Mouse (Mus musculus) adrenal gland, postnatal 25 days (tissue): ENCODE results near the gene Olfr1014. TPM values are rescaled to one million over a fixed set of nuclear protein-coding genes. Genes with fewer than 3 reads are reported as not detected.

Source experiments
- DNase-seq: peaks from one replicate; pipeline ENCODE4 v3.0.0; 2021; ENCODE audit warnings: mixed read lengths
- long read RNA-seq: library from polyadenylated mRNA; stranded (forward); transcript quantifications from one replicate; pipeline ENCODE4 v2.0.0, GENCODE M21; 2021
- total RNA-seq: library from RNA; stranded (reverse); gene quantifications from 2 replicates; pipeline ENCODE4 v1.2.3, GENCODE M21; 2021

Gene Olfr1014
- total RNA-seq, result 0.38 TPM in 1 of 2 replicates, not detected in the other
- long read RNA-seq, result 0 reads

GRCm38 (mm10) chr2:85772413-85772812 lies at the start of gene Olfr1014:
Gene Olfr1014, plus strand, starts transcription at chr2:85772713.
- no peak for DNase-seq

GRCm38 (mm10) chr2:85725793-85726192 lies 46.7 kb upstream of the Olfr1014 start:
- DNase-seq, result no peak

- DNase-seq, result no peak
Observed at GRCm38 (mm10) chr2:85753822-85754221, 18.7 kb upstream of the Olfr1014 start.

DNA sequence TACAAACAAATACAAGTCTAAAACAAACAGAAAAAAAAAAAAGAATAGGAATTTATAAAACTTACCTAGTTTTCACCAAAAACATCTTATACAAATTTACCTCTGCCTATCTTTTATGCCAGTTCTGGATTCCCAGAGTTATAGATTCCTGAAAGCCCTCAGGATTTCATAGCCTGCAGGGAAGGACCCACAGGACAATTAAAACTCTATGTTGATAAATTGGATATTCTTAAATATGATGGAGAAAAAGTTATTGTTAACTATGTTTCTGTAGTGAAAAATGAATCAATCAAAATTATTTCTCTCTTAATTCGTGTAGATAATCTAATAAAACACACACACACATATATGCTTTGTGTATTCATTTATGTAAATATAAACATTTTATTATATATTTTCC lies 9.8 kb upstream of the Olfr1014 start, which contains the start of gene Olfr1012:
Olfr1012 (minus strand) TSS at position 101 of the 400 bp plus-strand sequence.
- DNase-seq, result no peak

DNA sequence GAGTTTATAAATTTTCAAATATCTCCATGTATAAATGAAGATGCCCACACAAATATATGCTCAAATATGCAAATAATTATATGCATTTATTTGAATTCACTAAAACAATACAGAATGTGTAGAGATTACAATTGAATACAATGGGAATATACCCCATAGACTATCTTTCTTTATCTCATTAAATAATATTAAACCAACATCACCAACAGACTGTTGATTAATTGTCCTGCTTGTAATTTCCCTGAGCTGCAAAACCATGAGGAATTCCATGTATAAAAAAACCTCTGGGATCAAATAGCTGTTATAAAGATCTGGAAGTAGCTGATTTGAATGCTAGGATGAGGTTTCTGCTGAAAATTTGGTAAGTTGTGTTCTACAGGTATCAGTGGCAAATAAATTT lies 5.7 kb upstream of the Olfr1014 start, which contains the start of gene Olfr1013:
Olfr1013 (plus strand) TSS at position 301 of the 400 bp plus-strand sequence.
- DNase-seq, result no peak

- DNase-seq, result no peak
Observed at GRCm38 (mm10) chr2:85781717-85782116, 9.2 kb downstream of the Olfr1014 start, which contains the start of gene Olfr1015. Gene Olfr1015, plus strand, starts transcription at chr2:85782017.

GRCm38 (mm10) chr2:85792331-85792730 lies 19.8 kb downstream of the Olfr1014 start:
- DNase-seq, result no peak

DNA sequence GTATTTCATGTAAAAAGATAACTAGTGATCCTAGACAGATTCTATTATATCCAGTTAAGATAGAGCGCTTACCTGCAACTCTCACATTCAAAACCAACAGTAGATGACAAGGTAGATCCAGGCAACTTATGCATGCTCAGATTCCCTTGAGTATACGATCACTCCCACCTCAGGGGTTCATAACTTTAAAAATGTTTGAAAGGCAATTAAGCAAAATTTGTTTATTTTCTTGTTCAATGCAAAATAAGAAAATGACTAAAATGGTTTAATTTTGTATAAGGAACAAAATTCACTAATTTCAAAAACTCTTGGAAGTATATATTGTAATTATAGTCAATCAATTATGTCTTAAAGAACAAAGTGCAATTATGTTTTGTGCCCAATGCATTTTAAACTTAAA lies 29.9 kb downstream of the Olfr1014 start, which contains the start of gene Olfr1016:
Olfr1016 (minus strand) TSS at position 101 of the 400 bp plus-strand sequence.
- no peak for DNase-seq

GRCm38 (mm10) chr2:85804501-85804900 lies 32.0 kb downstream of the Olfr1014 start:
- DNase-seq, result no peak

- DNase-seq, result no peak
Observed at GRCm38 (mm10) chr2:85818179-85818578, 45.7 kb downstream of the Olfr1014 start, which contains the start of gene Olfr1018. Gene Olfr1018, plus strand, starts transcription at chr2:85818479.

Other genes starting within 250 kb of the Olfr1014 start
- not detected in 2 replicates for gene Olfr996, start 193.5 kb upstream of the Olfr1014 start, total RNA-seq
- not detected in 2 replicates for gene Olfr998, start 183.8 kb upstream of the Olfr1014 start, total RNA-seq
- gene Olfr1000, start 160.8 kb upstream of the Olfr1014 start, total RNA-seq, result not detected in 2 replicates
- not detected in 2 replicates for gene Olfr1002, start 122.0 kb upstream of the Olfr1014 start, total RNA-seq
- not detected in 2 replicates for gene Olfr154, start 108.3 kb upstream of the Olfr1014 start, total RNA-seq
- not detected in 2 replicates for gene Olfr1006, start 93.9 kb upstream of the Olfr1014 start, total RNA-seq
- gene Olfr1008, start 83.3 kb upstream of the Olfr1014 start, total RNA-seq, result not detected in 2 replicates
- gene Olfr1009, start 57.3 kb upstream of the Olfr1014 start, total RNA-seq, result 0.30 TPM in 1 of 2 replicates, not detected in the other
- not detected in 2 replicates for gene Olfr1012, start 9.9 kb upstream of the Olfr1014 start, total RNA-seq
- 0.06 TPM in 1 of 2 replicates, not detected in the other for gene Olfr1013, start 5.6 kb upstream of the Olfr1014 start, total RNA-seq
- gene Olfr1015, start 9.3 kb downstream of the Olfr1014 start, total RNA-seq, result not detected in 2 replicates
- gene Olfr1016, start 29.8 kb downstream of the Olfr1014 start, total RNA-seq, result not detected in 2 replicates
- not detected in 2 replicates for gene Olfr1018, start 45.8 kb downstream of the Olfr1014 start, total RNA-seq
- gene Olfr1019, start 72.8 kb downstream of the Olfr1014 start, total RNA-seq, result not detected in 2 replicates
- gene Olfr1020, start 74.3 kb downstream of the Olfr1014 start, total RNA-seq, result not detected in 2 replicates
- not detected in 2 replicates for gene Olfr1022, start 95.9 kb downstream of the Olfr1014 start, total RNA-seq
- not detected in 2 replicates for gene Olfr1023, start 112.9 kb downstream of the Olfr1014 start, total RNA-seq
- not detected in 2 replicates for gene Olfr1024, start 132.3 kb downstream of the Olfr1014 start, total RNA-seq
- gene Olfr1025-ps1, start 142.5 kb downstream of the Olfr1014 start, total RNA-seq, result not detected in 2 replicates
- not detected in 2 replicates for gene Olfr1026, start 148.8 kb downstream of the Olfr1014 start, total RNA-seq
- not detected in 2 replicates for gene Olfr1028, start 177.7 kb downstream of the Olfr1014 start, total RNA-seq
- gene Olfr1029, start 201.2 kb downstream of the Olfr1014 start, total RNA-seq, result not detected in 2 replicates
- gene Olfr1030, start 206.6 kb downstream of the Olfr1014 start, total RNA-seq, result not detected in 2 replicates
- not detected in 2 replicates for gene Olfr1031, start 217.6 kb downstream of the Olfr1014 start, total RNA-seq
- not detected in 2 replicates for gene Olfr1032, start 232.8 kb downstream of the Olfr1014 start, total RNA-seq
- 4.5 and 4.9 TPM in 2 replicates for gene Olfr1033, start 247.9 kb downstream of the Olfr1014 start, total RNA-seq